Mouse (Mus musculus) left cerebral cortex, postnatal 25 days (tissue): ENCODE measurements around the gene Pcca. TPM values are rescaled to one million over a fixed set of nuclear protein-coding genes. Genes with fewer than 3 reads are reported as not detected.

Experiments used
- DNase-seq, 2 experiments: peaks; one replicate each; pipeline ENCODE4 v3.0.0; 2022; ENCODE audit warnings: low spot score in 2 of 2, mixed read lengths in 1 of 2
- intact Hi-C: fragments of 180-260 bp; cut with DNase I; formaldehyde crosslinking; loops from one replicate; pipeline ENCODE4 v1.15.1; 2025
- total RNA-seq, 2 experiments: library from RNA; stranded (reverse); gene quantifications; 2 replicates each; pipeline ENCODE4 v1.2.3; 2021

Pcca gene
- total RNA-seq, 2 experiments from 2014 or later, result 31.3 to 32.4 TPM

GRCm38 (mm10) chr14:122901715-122902114 is 367.6 kb downstream of the Pcca start:
- intact Hi-C loops, result no loop called here
- DNase-seq, result no peak

DNA sequence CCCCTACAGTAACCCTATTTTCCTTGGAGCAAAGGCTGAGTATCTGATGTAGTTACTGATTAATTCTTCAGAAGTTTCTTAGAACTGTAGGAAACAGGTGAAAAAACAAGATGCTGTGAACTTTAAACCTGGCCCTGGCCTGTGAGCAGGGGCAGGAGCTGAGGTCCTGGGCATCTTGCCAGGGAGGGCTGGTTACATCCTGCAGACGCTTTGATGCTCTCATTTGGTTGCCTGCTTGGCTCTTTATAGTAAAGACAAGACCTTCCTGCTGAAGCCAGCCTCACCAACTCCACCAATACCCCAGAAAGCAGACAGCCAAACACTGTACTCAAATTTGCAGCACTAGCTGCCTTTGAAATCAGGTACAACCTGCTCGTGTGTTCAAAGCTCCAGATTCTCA is 368.0 kb downstream of the Pcca start:
- intact Hi-C loops, result no loop called here
- DNase-seq, result no peak

GRCm38 (mm10) chr14:122902884-122903283 is 368.8 kb downstream of the Pcca start:
- DNase-seq, result peak; percentile 30
- intact Hi-C loops, result no loop called here

GRCm38 (mm10) chr14:122903923-122904351 is 369.8 kb downstream of the Pcca start:
- intact Hi-C loops, result no loop called here

GRCm38 (mm10) chr14:122905007-122905406 is 370.9 kb downstream of the Pcca start:
- no peak for DNase-seq
- intact Hi-C loops, result no loop called here

More at GRCm38 (mm10) chr14:122903923-122904351, 369.8 kb downstream of the Pcca start:
- no peak for DNase-seq

GRCm38 (mm10) chr14:122908075-122908474 is 374.0 kb downstream of the Pcca start:
- intact Hi-C loops, result no loop called here
- no peak for DNase-seq

DNA sequence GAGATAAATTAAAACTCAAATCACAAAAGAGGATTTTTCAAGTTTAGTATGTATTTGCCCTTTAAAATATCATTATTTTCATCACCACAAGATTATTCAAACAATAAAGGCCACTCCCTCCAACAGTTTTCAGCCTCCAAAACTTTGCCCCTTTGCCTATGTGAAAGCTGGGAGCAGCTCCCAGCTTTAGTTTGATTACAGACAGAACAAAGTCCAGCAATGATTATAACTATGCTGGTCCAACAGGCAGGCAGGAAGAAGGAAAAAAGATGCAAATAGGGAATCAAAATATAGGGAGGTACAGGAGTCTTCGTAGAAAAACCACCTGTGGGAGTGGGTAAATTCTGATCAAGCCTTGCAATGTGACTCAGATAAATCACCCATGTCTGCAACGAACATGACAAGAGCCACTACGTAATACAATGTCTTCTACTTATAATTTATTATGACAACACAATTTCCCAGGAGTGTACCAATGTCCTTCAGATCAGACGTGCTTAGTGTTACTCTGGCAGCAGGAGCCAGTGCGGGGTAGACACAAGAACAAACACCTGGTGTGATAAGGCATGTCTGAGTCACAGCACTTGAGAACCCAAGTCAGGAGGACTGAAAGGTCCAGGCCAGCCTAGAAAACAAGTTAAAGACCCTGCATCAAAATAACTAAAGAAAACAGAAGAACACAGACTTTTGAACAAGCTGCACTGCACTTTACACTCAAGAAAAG is 375.4 kb downstream of the Pcca start:
- DNase-seq, result no peak
- intact Hi-C loops, result no loop called here

DNA sequence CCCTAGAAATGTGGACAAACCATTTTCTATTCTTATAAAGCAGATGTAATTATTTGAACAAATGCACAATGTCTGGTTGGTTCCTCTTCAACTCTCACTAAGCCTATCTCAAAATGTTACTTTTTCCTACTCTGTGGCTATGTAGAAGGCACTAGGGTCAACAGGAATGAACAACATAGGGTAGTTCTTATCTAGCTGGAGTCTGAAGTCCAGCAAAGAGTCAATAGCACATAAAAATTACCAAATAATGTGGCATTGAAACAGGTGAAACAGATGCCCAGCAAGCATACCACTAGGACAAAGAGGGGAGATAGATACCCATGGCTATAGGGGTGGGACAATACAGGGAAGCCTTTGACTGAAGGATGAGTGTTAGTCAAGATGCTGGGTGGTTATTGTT is 377.1 kb downstream of the Pcca start:
- no peak for DNase-seq
- intact Hi-C loops, result no loop called here

GRCm38 (mm10) chr14:122912137-122912536 is 378.0 kb downstream of the Pcca start:
- DNase-seq, result no peak
- intact Hi-C loops, result no loop called here

DNA sequence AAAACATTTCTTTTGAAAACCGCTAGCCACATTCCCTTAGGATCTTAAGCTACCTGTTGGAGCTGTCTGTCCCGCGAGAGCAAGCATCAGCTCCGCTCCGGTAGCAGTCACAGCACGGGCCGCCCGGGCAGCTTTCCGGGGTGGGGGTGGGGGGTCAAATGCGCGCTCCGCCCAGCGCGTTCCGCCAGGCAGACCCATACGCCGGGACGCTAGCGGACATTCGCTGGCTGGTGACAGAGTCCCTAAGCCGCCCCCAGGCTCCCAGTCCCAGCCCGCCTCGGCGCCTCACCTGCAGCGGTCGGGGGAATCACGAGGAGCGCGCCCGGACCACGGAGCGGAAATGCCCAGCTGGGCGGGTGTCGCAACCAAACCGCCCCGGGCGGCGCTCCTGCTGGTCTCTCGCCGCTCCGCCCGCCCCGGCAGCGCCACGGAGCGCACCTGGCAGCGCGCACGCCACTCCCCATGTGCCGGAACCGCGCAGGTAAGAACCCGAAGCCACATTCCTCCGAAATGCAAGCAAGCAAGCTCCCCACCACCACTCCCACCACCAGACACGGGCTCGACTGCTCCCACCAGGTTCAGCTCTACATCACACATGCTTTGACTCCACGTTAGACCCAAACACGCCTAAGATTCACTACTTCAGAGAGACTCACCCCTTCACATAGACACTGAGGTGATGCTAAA is 378.8 kb downstream of the Pcca start:
- intact Hi-C loops, result no loop called here
- peak; percentile 55 to 65 for DNase-seq

DNA sequence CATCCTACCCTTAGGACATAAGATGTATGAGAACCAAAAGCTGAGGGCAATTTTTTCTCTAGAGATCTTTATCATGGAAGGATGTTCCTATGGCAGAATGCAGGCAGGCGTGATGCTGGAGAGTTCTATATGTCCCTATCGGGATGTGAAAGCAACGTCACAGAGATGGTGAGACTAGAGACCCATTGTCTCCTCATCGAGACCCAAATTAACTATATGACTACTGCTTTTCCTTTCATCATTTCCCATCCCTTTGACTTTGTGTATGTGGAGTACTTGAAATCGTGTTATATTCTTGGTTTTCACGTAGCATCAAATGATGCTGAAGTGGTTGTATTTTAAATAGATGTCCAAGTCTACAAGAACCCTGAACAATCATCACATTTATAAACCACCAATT is 379.5 kb downstream of the Pcca start, which contains the start of gene Ggact:
Gene Ggact (minus strand): TSS at position 101 of the 400 bp plus-strand sequence.
- intact Hi-C loops, result no loop called here
- DNase-seq, result no peak

- intact Hi-C loops, result no loop called here
- no peak for DNase-seq
These were observed 383.6 kb downstream of the Pcca start for GRCm38 (mm10) chr14:122917676-122918075.

DNA sequence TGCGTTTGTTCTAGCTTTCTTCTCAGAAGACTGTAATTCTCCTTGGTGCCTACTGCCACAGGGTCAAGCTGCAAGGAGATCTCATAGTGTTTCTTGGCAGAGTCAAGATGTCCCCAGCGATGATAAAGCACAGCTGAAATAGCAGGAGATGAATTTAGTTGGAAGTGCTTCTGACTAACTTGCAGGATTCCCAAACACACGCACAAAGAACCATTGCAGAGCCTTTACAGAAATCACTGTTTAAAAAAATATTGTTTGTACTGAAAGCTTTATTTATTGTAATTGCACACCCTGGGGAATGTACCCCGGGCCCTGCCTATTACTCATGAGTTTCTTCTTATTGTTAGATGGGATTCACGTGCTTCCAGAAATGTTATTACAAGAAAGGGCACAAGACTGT is 385.9 kb downstream of the Pcca start:
- DNase-seq, result peak in 1 of 2 experiments; percentile 13

GRCm38 (mm10) chr14:122936460-122936859 is 402.3 kb downstream of the Pcca start:
- intact Hi-C loops, result no loop called here
- no peak for DNase-seq

More for the DNA sequence above, 385.9 kb downstream of the Pcca start:
- intact Hi-C loops, result no loop called here

Other genes starting within 250 kb of the Pcca start
- under 1 TPM in 1 of 2 experiments, not detected in 1; 0.23 TPM for gene Gm5089, start 83.2 kb upstream of the Pcca start, total RNA-seq
- gene Zic5, start 68.6 kb upstream of the Pcca start, total RNA-seq, result 1 to 10 TPM; 2.3 to 2.7 TPM
- gene Zic2, start 58.9 kb upstream of the Pcca start, total RNA-seq, result 10 to 100 TPM; 16.0 to 16.5 TPM
- not detected for gene Gm10837, start 43.7 kb upstream of the Pcca start, total RNA-seq